Mouse (Mus musculus): ENCODE data around the gene Arl6. TPM values are rescaled to one million over a fixed set of nuclear protein-coding genes. Genes with fewer than 3 reads are reported as not detected.

Gene Arl6
- 1 to 10 TPM; 1.7 to 2.0 TPM for total RNA-seq (2023)

GRCm38 (mm10) chr16:59639102-59639691 is at the start of gene Arl6:
Gene Arl6, minus strand, starts transcription at chr16:59639391.

GRCm38 (mm10) chr16:59600311-59601251 is 38.6 kb downstream of the Arl6 start, which contains the start of gene Crybg3:
Gene Crybg3, minus strand, starts transcription at chr16:59600979.

Other genes starting within 250 kb of the Arl6 start
- gene Gabrr3, start 232.1 kb downstream of the Arl6 start, total RNA-seq (2023), result not detected
- gene Riox2, start 167.6 kb downstream of the Arl6 start, total RNA-seq (2023), result 10 to 100 TPM; 42.5 to 43.3 TPM
- gene Crybg3, start 38.4 kb downstream of the Arl6 start, total RNA-seq (2023), result 10 to 100 TPM in 1 of 2 experiments, 1 to 10 TPM in 1; 8.6 to 11.0 TPM

Data from B cell, adult 67 days (primary cell).